Mouse (Mus musculus): Measurements from ENCODE around the gene Trp53rkb. TPM values are rescaled to one million over a fixed set of nuclear protein-coding genes. Genes with fewer than 3 reads are reported as not detected.
A peak's percentile ranks its signal among the peaks of the same experiment; 100 is the strongest.

Trp53rkb gene
- polyA plus RNA-seq, 1 experiment from 2014 or later: 3.2 TPM

DNA sequence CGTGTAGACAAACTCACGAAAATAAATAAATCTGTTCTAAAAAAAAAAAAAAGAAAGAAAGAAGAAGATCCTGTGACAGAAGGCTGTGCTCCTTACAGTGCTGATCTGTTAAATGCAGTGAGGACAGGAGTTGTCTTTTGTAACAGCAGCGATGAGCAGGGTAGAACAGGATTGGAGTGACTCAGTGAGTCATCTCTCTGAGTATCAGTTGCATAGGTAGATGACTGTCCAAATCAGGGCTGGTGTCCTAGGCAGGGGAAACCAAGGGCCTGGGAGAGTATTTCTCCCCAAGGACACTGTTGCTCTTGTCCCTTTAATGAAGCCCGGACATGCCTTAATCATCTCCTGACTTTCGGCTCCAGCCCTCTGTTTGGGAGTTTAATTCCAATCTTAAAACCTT, 17.2 kb downstream of the Trp53rkb start:
- H3K27ac ChIP-seq (replicated peaks in 1 of 2; ENCODE audit: control insufficient read depth in 1 of 2, insufficient read depth in 1 of 2, low read depth in 2 of 2, low read length in 2 of 2): no peak overlapping the region
- H3K4me1 ChIP-seq (ENCODE audit: control insufficient read depth in 2 of 2, insufficient read depth in 2 of 2, low read length in 2 of 2): peaks cover 3 to 16% of the 10 kb centered on the region in 2 experiments
- no peak overlapping the region for H3K4me3 ChIP-seq (ENCODE audit: control insufficient read depth in 1 of 2, insufficient read depth in 1 of 2, low read depth in 1 of 2, low read length in 2 of 2)
- WGBS: 88% methylated on average over 5 of the region's 5 CpGs
- no peak for ATAC-seq (ENCODE audit: insufficient number of reproducible peaks, insufficient read depth, low FRiP score, low read depth)
- no peaks in the 10 kb centered on the region for H3K9me3 ChIP-seq (ENCODE audit: control insufficient read depth, low read length)
- no peak overlapping the region for H3K9ac ChIP-seq (ENCODE audit: low read length)
- H3K36me3 ChIP-seq (ENCODE audit: control insufficient read depth, insufficient read depth, low read length): no peaks in the 10 kb centered on the region
- H3K27me3 ChIP-seq (ENCODE audit: control insufficient read depth, insufficient read depth, low read length): no peaks in the 10 kb centered on the region
- H3K4me2 ChIP-seq (ENCODE audit: low read length): no peak overlapping the region

- Histone ChIP-seq H3K27me3 (ENCODE audit: control insufficient read depth, insufficient read depth, low read length) (no peaks in the 10 kb centered on the region), H3K4me1 (ENCODE audit: control insufficient read depth in 2 of 2, insufficient read depth in 2 of 2, low read length in 2 of 2) (peaks cover 3 to 16% of the 10 kb centered on the region in 2 experiments), H3K27ac (replicated peaks in 1 of 2; ENCODE audit: control insufficient read depth in 1 of 2, insufficient read depth in 1 of 2, low read depth in 2 of 2, low read length in 2 of 2) (no peak overlapping the region), H3K36me3 (ENCODE audit: control insufficient read depth, insufficient read depth, low read length) (no peaks in the 10 kb centered on the region), H3K9me3 (ENCODE audit: control insufficient read depth, low read length) (no peaks in the 10 kb centered on the region), H3K4me2 (ENCODE audit: low read length) (no peak overlapping the region), H3K9ac (ENCODE audit: low read length) (no peak overlapping the region), H3K4me3 (ENCODE audit: control insufficient read depth in 1 of 2, insufficient read depth in 1 of 2, low read depth in 1 of 2, low read length in 2 of 2) (no peak overlapping the region)
- no peak for ATAC-seq (ENCODE audit: insufficient number of reproducible peaks, insufficient read depth, low FRiP score, low read depth)
- WGBS: 83% methylated on average over 10 of the region's 10 CpGs
Measured at GRCm38 (mm10) chr2:166810821-166811220, 18.5 kb downstream of the Trp53rkb start.

- no peak overlapping the region for H3K4me2 ChIP-seq (ENCODE audit: low read length)
- peaks cover 3% of the 10 kb centered on the region; the same call in 1 of the 2 replicates for H3K36me3 ChIP-seq (ENCODE audit: control insufficient read depth, insufficient read depth, low read length)
- no peaks in the 10 kb centered on the region for H3K27me3 ChIP-seq (ENCODE audit: control insufficient read depth, insufficient read depth, low read length)
- H3K27ac ChIP-seq (replicated peaks in 1 of 2; ENCODE audit: control insufficient read depth in 1 of 2, insufficient read depth in 1 of 2, low read depth in 2 of 2, low read length in 2 of 2): no peak overlapping the region
- H3K4me3 ChIP-seq (ENCODE audit: control insufficient read depth in 1 of 2, insufficient read depth in 1 of 2, low read depth in 1 of 2, low read length in 2 of 2): no peak overlapping the region
- ATAC-seq (ENCODE audit: insufficient number of reproducible peaks, insufficient read depth, low FRiP score, low read depth): no peak
- 79% methylated on average over 9 of the region's 9 CpGs for WGBS
- no peak overlapping the region for H3K9ac ChIP-seq (ENCODE audit: low read length)
- no peaks in the 10 kb centered on the region for H3K9me3 ChIP-seq (ENCODE audit: control insufficient read depth, low read length)
- peaks cover 19 to 38% of the 10 kb centered on the region in 2 experiments for H3K4me1 ChIP-seq (ENCODE audit: control insufficient read depth in 2 of 2, insufficient read depth in 2 of 2, low read length in 2 of 2)
Measured at GRCm38 (mm10) chr2:166818463-166819143, 26.3 kb downstream of the Trp53rkb start.

- Histone ChIP-seq H3K27ac (replicated peaks in 1 of 2; ENCODE audit: control insufficient read depth in 1 of 2, insufficient read depth in 1 of 2, low read depth in 2 of 2, low read length in 2 of 2) (no peak overlapping the region), H3K4me3 (ENCODE audit: control insufficient read depth in 1 of 2, insufficient read depth in 1 of 2, low read depth in 1 of 2, low read length in 2 of 2) (no peak overlapping the region), H3K9me3 (ENCODE audit: control insufficient read depth, low read length) (no peaks in the 10 kb centered on the region), H3K27me3 (ENCODE audit: control insufficient read depth, insufficient read depth, low read length) (no peaks in the 10 kb centered on the region), H3K4me2 (ENCODE audit: low read length) (no peak overlapping the region), H3K4me1 (ENCODE audit: control insufficient read depth in 2 of 2, insufficient read depth in 2 of 2, low read length in 2 of 2) (peaks cover 19 to 38% of the 10 kb centered on the region in 2 experiments), H3K9ac (ENCODE audit: low read length) (no peak overlapping the region), H3K36me3 (ENCODE audit: control insufficient read depth, insufficient read depth, low read length) (peaks cover 3% of the 10 kb centered on the region; the same call in 1 of the 2 replicates)
- WGBS: 75% methylated on average over 8 of the region's 8 CpGs
- ATAC-seq (ENCODE audit: insufficient number of reproducible peaks, insufficient read depth, low FRiP score, low read depth): no peak
Measured at GRCm38 (mm10) chr2:166819849-166820248, 27.5 kb downstream of the Trp53rkb start.

DNA sequence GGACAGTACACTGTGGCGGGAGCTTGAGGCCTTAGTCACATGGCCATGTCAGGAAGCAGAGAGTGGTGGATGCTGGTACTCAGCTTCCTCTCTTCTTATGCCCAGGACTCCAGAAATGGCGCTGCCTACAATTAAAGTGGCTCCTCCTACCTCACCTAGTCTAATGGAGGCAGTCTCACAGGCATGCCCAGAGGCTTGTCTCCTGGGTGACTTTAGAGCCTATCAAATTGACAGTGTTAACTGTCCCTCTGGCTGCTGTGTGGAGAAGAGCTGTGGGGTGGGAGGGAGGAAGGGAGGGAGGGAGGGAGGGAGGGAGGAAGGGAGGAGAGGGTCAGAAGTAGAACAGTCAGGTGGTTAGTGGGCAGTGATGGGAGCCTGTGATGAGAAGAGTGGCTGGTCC, 28.5 kb downstream of the Trp53rkb start:
- Histone ChIP-seq H3K4me2 (ENCODE audit: low read length) (no peak overlapping the region), H3K36me3 (ENCODE audit: control insufficient read depth, insufficient read depth, low read length) (peaks cover 3% of the 10 kb centered on the region; the same call in 1 of the 2 replicates), H3K9ac (ENCODE audit: low read length) (no peak overlapping the region), H3K9me3 (ENCODE audit: control insufficient read depth, low read length) (no peaks in the 10 kb centered on the region), H3K27me3 (ENCODE audit: control insufficient read depth, insufficient read depth, low read length) (no peaks in the 10 kb centered on the region), H3K27ac (replicated peaks in 1 of 2; ENCODE audit: control insufficient read depth in 1 of 2, insufficient read depth in 1 of 2, low read depth in 2 of 2, low read length in 2 of 2) (0 out of 4 replicates have a peak overlapping the region, but pooled peaks of 1 of the 2 experiments have one; percentile 37), H3K4me3 (ENCODE audit: control insufficient read depth in 1 of 2, insufficient read depth in 1 of 2, low read depth in 1 of 2, low read length in 2 of 2) (no peak overlapping the region), H3K4me1 (ENCODE audit: control insufficient read depth in 2 of 2, insufficient read depth in 2 of 2, low read length in 2 of 2) (peaks cover 19 to 38% of the 10 kb centered on the region in 2 experiments)
- ATAC-seq (ENCODE audit: insufficient number of reproducible peaks, insufficient read depth, low FRiP score, low read depth): no peak
- WGBS: 35% methylated on average over 2 of the region's 2 CpGs

- Histone ChIP-seq H3K4me1 (ENCODE audit: control insufficient read depth in 2 of 2, insufficient read depth in 2 of 2, low read length in 2 of 2) (peaks cover 19 to 38% of the 10 kb centered on the region in 2 experiments), H3K27me3 (ENCODE audit: control insufficient read depth, insufficient read depth, low read length) (no peaks in the 10 kb centered on the region), H3K4me2 (ENCODE audit: low read length) (no peak overlapping the region), H3K27ac (replicated peaks in 1 of 2; ENCODE audit: control insufficient read depth in 1 of 2, insufficient read depth in 1 of 2, low read depth in 2 of 2, low read length in 2 of 2) (no peak overlapping the region), H3K4me3 (ENCODE audit: control insufficient read depth in 1 of 2, insufficient read depth in 1 of 2, low read depth in 1 of 2, low read length in 2 of 2) (no peak overlapping the region), H3K9me3 (ENCODE audit: control insufficient read depth, low read length) (no peaks in the 10 kb centered on the region), H3K36me3 (ENCODE audit: control insufficient read depth, insufficient read depth, low read length) (peaks cover 3% of the 10 kb centered on the region; the same call in 1 of the 2 replicates), H3K9ac (ENCODE audit: low read length) (0 out of 2 replicates have a peak overlapping the region, but pooled peaks have one; percentile 41)
- no peak for ATAC-seq (ENCODE audit: insufficient number of reproducible peaks, insufficient read depth, low FRiP score, low read depth)
- WGBS: 77% methylated on average over 3 of the region's 3 CpGs
Measured at GRCm38 (mm10) chr2:166821406-166821805, 29.1 kb downstream of the Trp53rkb start.

GRCm38 (mm10) chr2:166822119-166822826, 29.9 kb downstream of the Trp53rkb start:
- H3K36me3 ChIP-seq (ENCODE audit: control insufficient read depth, insufficient read depth, low read length): peaks cover 3% of the 10 kb centered on the region; the same call in 1 of the 2 replicates
- no peaks in the 10 kb centered on the region for H3K9me3 ChIP-seq (ENCODE audit: control insufficient read depth, low read length)
- no peak overlapping the region for H3K9ac ChIP-seq (ENCODE audit: low read length)
- H3K4me1 ChIP-seq (ENCODE audit: control insufficient read depth in 2 of 2, insufficient read depth in 2 of 2, low read length in 2 of 2): peaks cover 19 to 38% of the 10 kb centered on the region in 2 experiments
- H3K4me2 ChIP-seq (ENCODE audit: low read length): no peak overlapping the region
- 37% methylated on average over 10 of the region's 10 CpGs for WGBS
- no peak overlapping the region for H3K4me3 ChIP-seq (ENCODE audit: control insufficient read depth in 1 of 2, insufficient read depth in 1 of 2, low read depth in 1 of 2, low read length in 2 of 2)
- ATAC-seq (ENCODE audit: insufficient number of reproducible peaks, insufficient read depth, low FRiP score, low read depth): no peak
- H3K27me3 ChIP-seq (ENCODE audit: control insufficient read depth, insufficient read depth, low read length): no peaks in the 10 kb centered on the region
- H3K27ac ChIP-seq (replicated peaks in 1 of 2; ENCODE audit: control insufficient read depth in 1 of 2, insufficient read depth in 1 of 2, low read depth in 2 of 2, low read length in 2 of 2): no peak overlapping the region
